ENCODE assay signal across 16 mouse cellular contexts in genomic region chr4:63654381-63654780, GRCm38 (mm10). TPM values are rescaled to one million over a fixed set of nuclear protein-coding genes. Genes with fewer than 3 reads are reported as not detected.
DNase-seq lines count a peak whose midpoint lies in the region; ATAC-seq and TF ChIP-seq lines count a peak whose summit lies in the region.
"Had no signal": no experiment of that assay in that cellular context is flagged by ENCODE, and none has a peak within 500 bp of the region (broad histone marks: within the 10 kb centered on the region; RNA-seq: fewer than 3 reads in every experiment).

No protein-coding gene starts in this region.

- H3K9ac ChIP-seq in liver, postnatal 0 days (replicated peaks), result no peak overlapping the region
- H3K9ac ChIP-seq in forebrain, embryonic 16.5 days (replicated peaks; ENCODE audit: low read depth, low read length), result no peak overlapping the region

- H3K36me3 ChIP-seq in liver, postnatal 0 days (replicated peaks; ENCODE audit: insufficient read depth, low read length), result no peaks in the 10 kb centered on the region
- H3K36me3 ChIP-seq in forebrain, embryonic 16.5 days (ENCODE audit: control insufficient read depth, insufficient read depth), result no peaks in the 10 kb centered on the region

- WGBS in liver, postnatal 0 days (ENCODE audit: insufficient replicate concordance), result 44% methylated on average over 1 of the region's 1 CpGs
- 85% methylated on average over 1 of the region's 1 CpGs for WGBS in forebrain, embryonic 16.5 days

- H3K4me3 ChIP-seq in liver, postnatal 0 days (ENCODE audit: low read depth, low read length), result no peak overlapping the region
- H3K4me3 ChIP-seq in forebrain, embryonic 16.5 days (replicated peaks; ENCODE audit: low read length), result no peak overlapping the region
- H3K4me3 ChIP-seq: myocyte had no signal

- H3K9me3 ChIP-seq in liver, postnatal 0 days (ENCODE audit: low read length), result no peaks in the 10 kb centered on the region
- H3K9me3 ChIP-seq in forebrain, embryonic 16.5 days (ENCODE audit: control insufficient read depth, low read length), result no peaks in the 10 kb centered on the region

- H3K4me1 ChIP-seq in liver, postnatal 0 days (ENCODE audit: insufficient read depth), result no peaks in the 10 kb centered on the region
- no peaks in the 10 kb centered on the region for H3K4me1 ChIP-seq in forebrain, embryonic 16.5 days (replicated peaks; ENCODE audit: control insufficient read depth, insufficient read depth, low read length)

- TF ChIP-seq EP300 in liver, postnatal 0 days (IDR thresholded peaks at IDR 0.05; ENCODE audit: low read depth), result no peak

- H3K27me3 ChIP-seq in liver, postnatal 0 days (ENCODE audit: insufficient read depth, low read length), result no peaks in the 10 kb centered on the region
- no peaks in the 10 kb centered on the region for H3K27me3 ChIP-seq in forebrain, embryonic 16.5 days (replicated peaks; ENCODE audit: control insufficient read depth, insufficient read depth, low read length)

- no peak for TF ChIP-seq POLR2A in brain, embryonic 14.5 days (IDR thresholded peaks at IDR 0.05; ENCODE audit: borderline replicate concordance, extremely low read depth, insufficient read depth, insufficient read length, poor library complexity, severe bottlenecking)

- peak; percentile 12 for DNase-seq in adrenal gland, postnatal 25 days
- DNase-seq in adrenal gland, adult 8-10 months, result no peak
- DNase-seq in liver, postnatal 0 days, result no peak
- no peak for DNase-seq in liver
- DNase-seq in brain, embryonic 14.5 days (ENCODE audit: low read depth), result no peak
- peak; percentile 52 for DNase-seq in kidney, postnatal 10 days
- no peak for DNase-seq in spleen, postnatal 36 days (ENCODE audit: low spot score in 2 of 2)

- H3K4me2 ChIP-seq in liver, postnatal 0 days (ENCODE audit: low read depth, low read length), result no peak overlapping the region
- H3K4me2 ChIP-seq in forebrain, embryonic 16.5 days (ENCODE audit: low read length), result no peak overlapping the region

- no peak overlapping the region for H3K27ac ChIP-seq in liver, postnatal 0 days (ENCODE audit: low read depth)
- no peak overlapping the region for H3K27ac ChIP-seq in forebrain, embryonic 16.5 days (ENCODE audit: low read length)
- H3K27ac ChIP-seq: macrophage had no signal

- no peak for ATAC-seq in liver, postnatal 0 days
- no peak for ATAC-seq in forebrain, embryonic 16.5 days
- ATAC-seq: activated CD4-positive, CD25-positive, alpha-beta regulatory T cell, adult 4 months had no signal

- peak; percentile 37; the same call in 1 of the 2 replicates for TF ChIP-seq CTCF in liver, postnatal 0 days (IDR thresholded peaks at IDR 0.05; ENCODE audit: low read depth)
- TF ChIP-seq CTCF in brain, embryonic 14.5 days (IDR thresholded peaks at IDR 0.05; ENCODE audit: borderline replicate concordance, extremely low read depth, insufficient read depth, insufficient read length), result peak; percentile 32; the same call in 1 of the 2 replicates

RNA-seq across cellular contexts. Expression of gene Gm11214, which starts 8.8 kb away (rescaled TPM):
- not detected in 2 replicates for total RNA-seq in adrenal gland, postnatal 25 days (2021)
- not detected for total RNA-seq in adrenal gland, adult 8-10 months (2022)
- not detected in 2 replicates for polyA plus RNA-seq in liver, postnatal 0 days (2015; fragmentation: Nextera tagmentation; extraction: Ambion mirVana)
- not detected in 2 replicates for polyA plus RNA-seq in brain, embryonic 14.5 days (2012; rRNA removed)
- polyA plus RNA-seq in forebrain, embryonic 16.5 days (2015; fragmentation: Nextera tagmentation; extraction: Ambion mirVana), result not detected in 2 replicates
- total RNA-seq: gastrocnemius, adult 8-10 months; heart, postnatal 10 days; left cerebral cortex, postnatal 14 days; MEL had no signal
- polyA plus RNA-seq: activated CD4-positive, CD25-positive, alpha-beta regulatory T cell, adult 4 months; intestine, embryonic 14.5 days; macrophage; myocyte had no signal

RNA-seq across cellular contexts. Expression of gene Tex48, which starts 32.2 kb away (rescaled TPM):
- not detected in 2 replicates for total RNA-seq in adrenal gland, postnatal 25 days (2021)
- total RNA-seq in adrenal gland, adult 8-10 months (2022), result not detected
- not detected in 2 replicates for polyA plus RNA-seq in liver, postnatal 0 days (2015; fragmentation: Nextera tagmentation; extraction: Ambion mirVana)
- not detected in 2 replicates for polyA plus RNA-seq in brain, embryonic 14.5 days (2012; rRNA removed)
- polyA plus RNA-seq in forebrain, embryonic 16.5 days (2015; fragmentation: Nextera tagmentation; extraction: Ambion mirVana), result not detected in 2 replicates
- total RNA-seq: gastrocnemius, adult 8-10 months; heart, postnatal 10 days; left cerebral cortex, postnatal 14 days; MEL had no signal
- polyA plus RNA-seq: activated CD4-positive, CD25-positive, alpha-beta regulatory T cell, adult 4 months; intestine, embryonic 14.5 days; macrophage; myocyte had no signal

RNA-seq across cellular contexts. Expression of gene Gm11213, which starts 49.3 kb away (rescaled TPM):
- total RNA-seq in adrenal gland, postnatal 25 days (2021), result not detected in 2 replicates
- not detected for total RNA-seq in adrenal gland, adult 8-10 months (2022)
- not detected in 2 replicates for polyA plus RNA-seq in liver, postnatal 0 days (2015; fragmentation: Nextera tagmentation; extraction: Ambion mirVana)
- not detected in 2 replicates for polyA plus RNA-seq in brain, embryonic 14.5 days (2012; rRNA removed)
- polyA plus RNA-seq in forebrain, embryonic 16.5 days (2015; fragmentation: Nextera tagmentation; extraction: Ambion mirVana), result not detected in 2 replicates
- total RNA-seq: gastrocnemius, adult 8-10 months; heart, postnatal 10 days; left cerebral cortex, postnatal 14 days; MEL had no signal
- polyA plus RNA-seq: activated CD4-positive, CD25-positive, alpha-beta regulatory T cell, adult 4 months; intestine, embryonic 14.5 days; macrophage; myocyte had no signal

Comparison
In these comparisons a context has a peak if more than half of its experiments do, and no peak if none do; other contexts are left out.
1. DNase-seq: peak in adrenal gland, postnatal 25 days (single experiment) and kidney, postnatal 10 days (single experiment); none in adrenal gland, adult 8-10 months (single experiment), liver, postnatal 0 days (single experiment), liver (single experiment), brain, embryonic 14.5 days (single experiment) and spleen, postnatal 36 days (0 of 2).